Mouse (Mus musculus): ENCODE data around the gene Slc38a10. TPM values are rescaled to one million over a fixed set of nuclear protein-coding genes. Genes with fewer than 3 reads are reported as not detected.

Gene Slc38a10
- polyA plus RNA-seq, 1 experiment from 2014 or later = 83.7 TPM

- Histone ChIP-seq H3K27me3 (replicated peaks) (no peaks in the 10 kb centered on the region), H3K4me3 (peak overlapping the region; percentile 73), H3K36me3 (peaks cover 10% of the 10 kb centered on the region; the same call in 1 of the 2 replicates), H3K27ac (replicated peaks) (peak overlapping the region; percentile 97), H3K4me1 (peaks cover 68% of the 10 kb centered on the region), H3K9me3 (no peaks in the 10 kb centered on the region), H3K9ac (peak overlapping the region; percentile 96), H3K4me2 (peak overlapping the region; percentile 99)
- ATAC-seq (ENCODE audit: extremely low read depth, insufficient number of reproducible peaks, low FRiP score, low TSS enrichment) = no peak
- 5% methylated on average over 20 of the region's 20 CpGs for WGBS
Measured at GRCm38 (mm10) chr11:120186821-120187235, 35.7 kb upstream of the Slc38a10 start.

GRCm38 (mm10) chr11:120186145-120186740, 35.1 kb upstream of the Slc38a10 start:
- Histone ChIP-seq H3K4me2 (peak overlapping the region; percentile 99), H3K9me3 (no peaks in the 10 kb centered on the region), H3K36me3 (peaks cover 10% of the 10 kb centered on the region; the same call in 1 of the 2 replicates), H3K27ac (replicated peaks) (peak overlapping the region; percentile 97), H3K9ac (peak overlapping the region; percentile 96), H3K4me3 (peak overlapping the region; percentile 73), H3K27me3 (replicated peaks) (no peaks in the 10 kb centered on the region), H3K4me1 (peaks cover 66% of the 10 kb centered on the region)
- no peak for ATAC-seq (ENCODE audit: extremely low read depth, insufficient number of reproducible peaks, low FRiP score, low TSS enrichment)
- 11% methylated on average over 18 of the region's 18 CpGs for WGBS

- peak overlapping the region; percentile 99 for H3K4me2 ChIP-seq
- H3K27me3 ChIP-seq (replicated peaks) = no peaks in the 10 kb centered on the region
- WGBS = 3% methylated on average over 54 of the region's 54 CpGs
- peaks cover 60% of the 10 kb centered on the region for H3K4me1 ChIP-seq
- peak overlapping the region; percentile 97 for H3K27ac ChIP-seq (replicated peaks)
- no peaks in the 10 kb centered on the region for H3K9me3 ChIP-seq
- ATAC-seq (ENCODE audit: extremely low read depth, insufficient number of reproducible peaks, low FRiP score, low TSS enrichment) = no peak
- H3K9ac ChIP-seq = peak overlapping the region; percentile 96
- peak overlapping the region; percentile 73 for H3K4me3 ChIP-seq
- H3K36me3 ChIP-seq = peaks cover 10% of the 10 kb centered on the region; the same call in 1 of the 2 replicates
Measured at GRCm38 (mm10) chr11:120185316-120186141, 34.4 kb upstream of the Slc38a10 start.

DNA sequence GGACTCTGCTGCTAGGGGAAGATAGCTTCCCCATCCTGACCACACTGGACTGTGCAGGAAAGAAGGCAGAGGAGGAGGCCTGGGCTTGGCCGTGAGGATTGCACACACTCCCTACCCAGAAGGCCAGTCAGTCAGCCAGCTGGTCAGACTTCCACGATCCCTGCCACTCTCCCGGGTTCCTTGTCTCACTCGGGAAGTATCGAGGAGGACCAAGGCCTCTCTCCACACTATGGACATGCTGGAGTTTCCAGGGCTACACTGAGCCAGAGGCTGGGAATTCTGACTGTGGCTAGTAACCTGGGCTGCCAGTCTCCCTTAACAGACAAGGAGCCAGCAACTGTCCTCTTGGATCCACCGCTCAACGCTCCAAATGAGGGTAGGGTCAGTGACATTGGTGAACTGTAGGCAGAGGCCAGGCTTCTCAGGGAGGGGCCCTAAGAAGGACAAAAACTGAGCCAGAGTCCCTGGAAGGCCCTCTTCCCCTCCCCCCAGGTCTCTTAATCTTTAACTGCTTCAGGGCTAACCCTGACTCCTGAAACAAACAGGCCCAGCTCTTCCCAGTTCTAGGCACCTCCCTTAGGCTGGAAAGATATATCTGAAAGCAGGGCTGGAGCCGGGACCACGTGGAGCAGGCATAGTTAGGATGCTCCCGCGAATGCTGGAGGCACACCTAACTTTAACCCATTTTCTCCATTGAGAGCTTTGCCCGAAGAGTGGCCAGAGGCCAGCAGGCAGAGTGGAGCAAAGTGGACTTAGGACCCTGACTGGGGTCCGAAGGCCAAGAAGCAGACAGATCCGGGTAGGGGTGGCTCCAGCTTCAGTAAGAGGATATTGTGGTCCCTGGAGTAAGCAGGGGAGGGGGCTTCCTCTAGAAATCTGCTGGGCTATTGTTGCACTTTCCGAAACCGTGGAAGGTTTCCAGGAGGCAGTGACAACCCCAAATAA, 33.5 kb upstream of the Slc38a10 start:
- Histone ChIP-seq H3K4me3 (peak overlapping the region; percentile 73), H3K27ac (replicated peaks) (peak overlapping the region; percentile 97), H3K4me2 (peak overlapping the region; percentile 99), H3K9ac (peak overlapping the region; percentile 96), H3K4me1 (peaks cover 56% of the 10 kb centered on the region), H3K36me3 (peaks cover 10% of the 10 kb centered on the region; the same call in 1 of the 2 replicates), H3K9me3 (no peaks in the 10 kb centered on the region), H3K27me3 (replicated peaks) (no peaks in the 10 kb centered on the region)
- 8% methylated on average over 16 of the region's 16 CpGs for WGBS
- ATAC-seq (ENCODE audit: extremely low read depth, insufficient number of reproducible peaks, low FRiP score, low TSS enrichment) = peak; percentile 12; the same call in 1 of the 2 replicates

- peaks cover 56% of the 10 kb centered on the region for H3K4me1 ChIP-seq
- no peak overlapping the region for H3K4me3 ChIP-seq
- peak overlapping the region; percentile 96 for H3K9ac ChIP-seq
- WGBS = 33% methylated on average over 11 of the region's 11 CpGs
- H3K9me3 ChIP-seq = no peaks in the 10 kb centered on the region
- ATAC-seq (ENCODE audit: extremely low read depth, insufficient number of reproducible peaks, low FRiP score, low TSS enrichment) = no peak
- no peaks in the 10 kb centered on the region for H3K27me3 ChIP-seq (replicated peaks)
- H3K36me3 ChIP-seq = peaks cover 10% of the 10 kb centered on the region; the same call in 1 of the 2 replicates
- peak overlapping the region; percentile 99; the same call in 1 of the 2 replicates for H3K4me2 ChIP-seq
- peak overlapping the region; percentile 97 for H3K27ac ChIP-seq (replicated peaks)
Measured at GRCm38 (mm10) chr11:120183708-120184107, 32.6 kb upstream of the Slc38a10 start.

GRCm38 (mm10) chr11:120183180-120183579, 32.0 kb upstream of the Slc38a10 start:
- H3K36me3 ChIP-seq = peaks cover 9% of the 10 kb centered on the region; the same call in 1 of the 2 replicates
- H3K27ac ChIP-seq (replicated peaks) = 0 out of 2 replicates have a peak overlapping the region, but pooled peaks have one; percentile 97
- no peaks in the 10 kb centered on the region for H3K9me3 ChIP-seq
- 50% methylated on average over 1 of the region's 1 CpGs for WGBS
- no peaks in the 10 kb centered on the region for H3K27me3 ChIP-seq (replicated peaks)
- no peak overlapping the region for H3K4me3 ChIP-seq
- H3K4me1 ChIP-seq = peaks cover 56% of the 10 kb centered on the region
- H3K4me2 ChIP-seq = no peak overlapping the region
- peak overlapping the region; percentile 96 for H3K9ac ChIP-seq
- no peak for ATAC-seq (ENCODE audit: extremely low read depth, insufficient number of reproducible peaks, low FRiP score, low TSS enrichment)

- Histone ChIP-seq H3K36me3 (peaks cover 2% of the 10 kb centered on the region; the same call in 1 of the 2 replicates), H3K9me3 (no peaks in the 10 kb centered on the region), H3K4me1 (peaks cover 56% of the 10 kb centered on the region), H3K9ac (0 out of 2 replicates have a peak overlapping the region, but pooled peaks have one; percentile 37), H3K4me2 (no peak overlapping the region), H3K4me3 (no peak overlapping the region), H3K27me3 (replicated peaks) (no peaks in the 10 kb centered on the region), H3K27ac (replicated peaks) (no peak overlapping the region)
- ATAC-seq (ENCODE audit: extremely low read depth, insufficient number of reproducible peaks, low FRiP score, low TSS enrichment) = no peak
- WGBS = 36% methylated on average over 3 of the region's 3 CpGs
Measured at GRCm38 (mm10) chr11:120182396-120183030, 31.4 kb upstream of the Slc38a10 start.

GRCm38 (mm10) chr11:120181379-120181778, 30.2 kb upstream of the Slc38a10 start:
- Histone ChIP-seq H3K36me3 (no peaks in the 10 kb centered on the region), H3K4me2 (no peak overlapping the region), H3K27ac (replicated peaks) (no peak overlapping the region), H3K9ac (peak overlapping the region; percentile 5; the same call in 1 of the 2 replicates), H3K27me3 (replicated peaks) (no peaks in the 10 kb centered on the region), H3K4me1 (peaks cover 49% of the 10 kb centered on the region), H3K9me3 (no peaks in the 10 kb centered on the region), H3K4me3 (no peak overlapping the region)
- 68% methylated on average over 3 of the region's 3 CpGs for WGBS
- ATAC-seq (ENCODE audit: extremely low read depth, insufficient number of reproducible peaks, low FRiP score, low TSS enrichment) = no peak

GRCm38 (mm10) chr11:120179374-120179773, 28.2 kb upstream of the Slc38a10 start:
- Histone ChIP-seq H3K27me3 (replicated peaks) (no peaks in the 10 kb centered on the region), H3K36me3 (no peaks in the 10 kb centered on the region), H3K4me2 (no peak overlapping the region), H3K9ac (no peak overlapping the region), H3K27ac (replicated peaks) (no peak overlapping the region), H3K4me1 (peaks cover 29% of the 10 kb centered on the region), H3K9me3 (no peaks in the 10 kb centered on the region), H3K4me3 (no peak overlapping the region)
- 44% methylated on average over 4 of the region's 4 CpGs for WGBS
- ATAC-seq (ENCODE audit: extremely low read depth, insufficient number of reproducible peaks, low FRiP score, low TSS enrichment) = no peak

DNA sequence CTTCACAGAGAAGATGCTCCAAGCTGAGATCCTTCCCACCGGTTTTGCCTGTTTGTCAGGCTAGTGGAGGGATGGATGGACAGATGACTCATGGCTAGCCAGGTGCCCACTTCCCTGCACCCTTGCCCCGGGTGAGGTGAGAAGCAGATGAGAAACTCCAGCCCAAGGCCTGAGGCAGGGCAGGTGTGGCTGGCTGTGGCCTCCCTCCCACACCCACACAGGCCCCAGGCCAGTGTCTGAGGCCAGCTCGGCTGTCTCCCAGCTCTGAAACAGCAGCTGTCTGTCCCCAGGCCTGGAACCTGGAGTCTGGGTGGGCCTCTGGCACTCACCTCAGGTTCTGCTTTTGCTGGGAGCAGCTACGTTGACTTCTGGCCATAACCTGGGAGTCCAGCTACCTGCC, 24.8 kb upstream of the Slc38a10 start:
- no peaks in the 10 kb centered on the region for H3K9me3 ChIP-seq
- no peak overlapping the region for H3K27ac ChIP-seq (replicated peaks)
- ATAC-seq (ENCODE audit: extremely low read depth, insufficient number of reproducible peaks, low FRiP score, low TSS enrichment) = no peak
- H3K27me3 ChIP-seq (replicated peaks) = no peaks in the 10 kb centered on the region
- no peaks in the 10 kb centered on the region for H3K36me3 ChIP-seq
- H3K4me3 ChIP-seq = no peak overlapping the region
- H3K4me1 ChIP-seq = peaks cover 13% of the 10 kb centered on the region
- no peak overlapping the region for H3K9ac ChIP-seq
- H3K4me2 ChIP-seq = no peak overlapping the region
- WGBS = 79% methylated on average over 4 of the region's 4 CpGs
